Mouse (Mus musculus): ENCODE measurements around the gene Acot7.
"Not testable (repeated sequence)": the region's sequence is repeated elsewhere in the genome, so short reads cannot be mapped to it uniquely, and the experiment has no call there.

Acot7 gene

DNA sequence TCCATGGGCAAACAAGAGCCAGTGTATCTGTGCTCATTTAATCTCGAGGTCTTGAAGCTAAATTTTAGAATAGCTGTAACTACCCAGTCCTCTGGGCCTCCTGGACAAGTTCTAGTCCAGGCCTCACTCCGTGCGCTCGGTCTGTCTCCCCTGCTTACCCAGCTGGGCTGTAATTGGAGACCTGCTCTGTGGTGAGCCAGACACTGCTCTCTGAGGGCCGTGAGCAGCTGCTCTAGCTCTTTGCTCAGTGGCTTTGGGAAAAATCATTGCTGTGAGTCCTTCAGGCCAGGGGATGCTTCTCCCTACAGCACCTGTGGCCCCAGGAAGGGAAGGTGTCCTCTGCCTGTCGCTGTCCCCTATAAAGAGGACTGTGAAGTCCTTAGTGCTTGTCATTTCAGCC lies 28.3 kb downstream of the Acot7 start:
- DNase-seq (ENCODE audit: low spot score in 2 of 2), result no peak

DNA sequence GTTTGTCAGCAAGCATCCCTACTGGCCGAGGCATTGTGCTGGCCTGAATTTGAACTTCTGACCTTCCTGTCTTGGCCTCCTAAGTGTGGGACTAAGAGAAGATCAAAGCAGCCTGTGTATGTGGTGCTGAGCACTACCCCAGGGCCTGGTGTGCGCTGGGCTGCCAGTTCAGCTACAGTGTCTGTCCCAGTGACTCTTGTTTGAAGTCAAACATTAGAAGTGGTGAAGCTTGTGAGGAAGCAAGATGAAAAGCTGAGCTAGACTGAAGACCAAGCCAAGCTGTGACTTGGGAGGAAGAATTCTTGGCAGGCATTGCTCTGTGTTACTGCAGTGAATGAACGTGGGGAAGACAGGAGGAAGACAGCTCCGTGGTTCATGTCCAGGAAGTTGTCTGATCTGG lies 31.7 kb downstream of the Acot7 start:
- DNase-seq (ENCODE audit: low spot score in 2 of 2), result no peak

DNA sequence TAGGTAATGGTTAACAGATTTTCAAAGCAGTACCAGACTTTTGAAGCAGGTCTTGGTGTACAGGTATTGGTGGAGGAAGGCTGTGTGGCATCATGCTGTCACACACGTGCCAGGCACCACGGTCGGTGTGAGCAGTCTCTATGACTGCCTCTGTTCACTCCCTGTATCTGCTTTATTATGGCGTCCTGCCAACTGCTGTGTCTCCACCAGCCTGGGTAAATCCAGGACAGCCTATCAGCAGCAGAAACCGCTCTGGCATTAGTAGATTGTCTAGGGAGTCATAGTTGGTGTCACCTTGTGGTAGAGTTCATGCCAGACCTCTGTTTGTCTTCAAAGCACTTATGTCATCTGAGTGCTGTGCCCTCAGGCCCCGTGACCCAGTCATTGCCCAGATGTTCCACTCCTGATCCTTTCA lies 34.2 kb downstream of the Acot7 start:
- no peak for DNase-seq (ENCODE audit: low spot score in 2 of 2)

DNA sequence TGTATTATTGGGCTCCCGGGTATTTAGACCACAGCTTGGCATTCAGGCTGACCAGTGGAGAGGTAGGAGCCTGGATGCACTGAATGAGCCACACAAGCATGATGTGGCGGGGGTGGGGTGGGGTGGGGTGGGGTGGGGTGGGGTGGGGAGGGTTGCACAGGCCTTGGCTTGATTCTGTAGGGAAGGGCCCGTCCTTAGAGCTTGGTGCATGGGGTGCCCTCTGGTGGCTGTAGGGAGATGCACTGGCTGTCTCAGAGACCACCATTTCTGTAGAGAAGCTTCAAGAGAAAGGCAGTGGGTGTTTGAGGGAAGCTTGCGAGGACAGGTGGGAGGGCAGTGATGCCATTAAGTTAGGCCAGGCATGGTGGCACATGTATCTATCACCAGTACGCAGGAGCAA lies 34.6 kb downstream of the Acot7 start:
- DNase-seq (ENCODE audit: low spot score in 2 of 2), result peak in 1 of 2 experiments; percentile 63

DNA sequence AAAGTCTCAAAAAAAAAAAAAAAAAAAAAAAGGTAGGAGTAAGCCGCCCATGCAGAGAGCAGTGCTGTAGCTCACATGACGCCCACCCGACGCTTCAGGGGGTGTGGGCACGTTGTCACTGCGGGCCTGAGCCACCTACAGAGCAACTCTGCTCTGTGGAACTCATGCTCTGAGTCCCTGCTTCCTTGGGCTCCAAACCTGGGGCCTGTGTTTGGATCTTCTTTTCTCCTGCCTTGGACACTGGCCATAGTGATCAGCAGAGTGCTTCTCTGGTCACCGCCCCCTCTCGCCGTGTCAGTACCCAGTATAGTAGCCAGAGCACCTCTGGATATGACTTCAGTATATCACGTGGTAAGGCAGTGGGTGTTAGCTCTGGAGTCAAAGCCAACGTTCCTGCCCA lies 35.0 kb downstream of the Acot7 start:
- DNase-seq (ENCODE audit: low spot score in 2 of 2), result no peak

DNA sequence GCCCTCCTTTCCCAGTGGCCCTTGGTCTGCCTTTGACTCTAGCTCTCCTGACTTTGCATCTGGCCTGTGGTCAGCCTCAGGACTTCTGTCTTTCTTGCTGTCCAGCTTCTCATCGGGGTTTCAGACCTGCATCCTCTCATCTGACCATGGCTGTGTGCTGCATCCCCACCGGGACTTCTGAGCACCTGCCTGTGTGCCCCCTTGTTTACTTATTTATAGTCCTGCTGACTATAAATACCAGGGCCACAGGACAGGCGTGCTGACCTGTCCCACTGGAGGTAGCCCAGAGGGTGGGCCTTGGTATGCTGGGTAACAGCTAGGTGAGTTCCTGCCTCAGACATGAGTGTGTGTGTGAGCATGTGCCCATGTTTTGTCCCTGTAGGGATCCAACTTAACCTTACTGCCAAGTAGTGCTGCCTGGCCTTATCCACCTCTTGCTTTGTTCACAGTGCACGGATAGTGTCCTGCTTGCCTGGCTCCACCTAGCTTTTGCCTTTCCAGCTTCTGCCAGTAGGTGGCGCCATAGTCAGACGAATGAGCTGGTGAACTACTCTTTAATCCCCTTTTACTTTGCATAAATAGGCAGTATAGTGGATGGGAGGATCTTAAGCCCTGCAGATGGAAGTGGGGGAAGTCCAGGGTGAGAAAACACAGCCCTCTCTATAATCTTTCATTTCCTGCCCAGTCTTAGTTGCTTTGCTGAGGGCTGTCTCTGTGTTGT lies 36.0 kb downstream of the Acot7 start:
- DNase-seq (ENCODE audit: low spot score in 2 of 2), result peak; percentile 96 to 98

DNA sequence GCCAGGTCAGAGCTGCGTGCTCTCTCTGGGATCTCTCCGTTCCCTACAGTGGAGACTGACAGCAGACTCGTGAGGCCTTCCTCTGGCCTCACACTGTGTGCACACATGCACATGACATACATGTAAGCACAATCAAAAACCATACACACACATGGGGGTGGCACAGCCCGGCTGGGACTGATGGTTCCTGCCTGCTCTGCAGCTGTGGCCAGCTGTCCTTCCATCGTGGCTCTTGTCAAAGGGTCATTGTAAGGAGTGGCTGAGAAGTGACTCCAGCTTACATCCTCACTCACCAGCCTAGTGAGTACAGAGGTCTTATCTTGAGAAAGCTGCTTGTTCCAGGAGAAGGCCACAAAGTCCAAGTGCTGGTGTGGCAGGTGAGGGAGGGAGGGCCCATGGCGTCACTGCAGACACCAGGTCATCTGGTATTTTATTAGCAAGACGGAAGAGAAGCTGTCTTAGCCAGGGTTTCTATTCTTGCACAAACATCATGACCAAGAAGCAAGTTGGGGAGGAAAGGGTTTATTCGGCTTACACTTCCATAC lies 37.0 kb downstream of the Acot7 start:
- DNase-seq (ENCODE audit: low spot score in 2 of 2), result no peak

DNA sequence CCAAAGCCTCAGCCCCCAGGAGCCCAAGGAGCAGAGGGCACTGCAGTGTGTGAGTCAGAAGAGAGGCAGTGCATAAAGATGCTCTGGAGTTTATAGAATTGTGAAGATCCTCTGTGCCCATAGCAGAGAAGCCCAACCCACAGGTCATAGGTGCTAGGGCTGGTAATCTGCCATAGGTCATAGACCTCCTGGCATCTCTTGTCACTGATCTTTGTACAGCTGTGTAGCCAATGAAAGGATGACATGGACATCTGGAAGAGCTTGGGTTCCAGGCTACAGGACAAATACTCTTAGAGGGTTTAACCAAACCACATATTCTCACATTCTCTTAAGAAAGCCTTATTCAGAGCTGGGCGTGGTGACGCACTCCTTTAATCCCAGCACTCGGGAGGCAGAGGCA lies 41.7 kb downstream of the Acot7 start:
- DNase-seq (ENCODE audit: low spot score in 2 of 2), result no peak

DNA sequence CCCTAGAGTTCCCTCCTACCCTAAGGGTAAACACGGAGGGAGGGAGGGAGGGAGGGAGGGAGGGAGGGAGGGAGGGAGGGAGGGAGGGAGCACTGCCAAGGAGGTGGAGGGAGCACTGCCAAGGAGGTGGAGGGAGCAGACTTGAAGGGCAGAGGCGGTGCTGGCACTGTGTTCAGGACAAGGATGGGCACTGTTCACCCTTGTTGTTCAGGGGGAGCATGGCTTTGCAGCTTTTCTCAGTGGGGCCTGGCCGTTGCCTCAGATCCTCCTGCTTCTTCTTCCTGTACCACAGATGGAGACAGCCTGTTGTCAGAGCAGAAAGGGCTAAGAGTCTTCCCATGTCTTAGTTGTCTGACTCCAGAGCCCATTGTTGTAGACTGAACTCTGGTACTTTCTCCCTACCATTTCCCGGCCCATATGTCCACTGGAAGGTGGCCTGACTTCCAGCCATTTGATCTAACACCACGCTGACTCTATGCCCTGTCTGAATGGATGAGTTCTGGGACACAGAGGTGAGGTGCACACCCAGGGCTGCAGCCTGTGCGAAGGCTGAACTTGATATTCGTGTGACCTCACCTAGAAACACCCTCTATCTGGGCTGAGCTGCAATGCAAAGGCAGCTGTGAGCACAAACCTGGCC lies 43.0 kb downstream of the Acot7 start:
- DNase-seq (ENCODE audit: low spot score in 2 of 2), result no peak

DNA sequence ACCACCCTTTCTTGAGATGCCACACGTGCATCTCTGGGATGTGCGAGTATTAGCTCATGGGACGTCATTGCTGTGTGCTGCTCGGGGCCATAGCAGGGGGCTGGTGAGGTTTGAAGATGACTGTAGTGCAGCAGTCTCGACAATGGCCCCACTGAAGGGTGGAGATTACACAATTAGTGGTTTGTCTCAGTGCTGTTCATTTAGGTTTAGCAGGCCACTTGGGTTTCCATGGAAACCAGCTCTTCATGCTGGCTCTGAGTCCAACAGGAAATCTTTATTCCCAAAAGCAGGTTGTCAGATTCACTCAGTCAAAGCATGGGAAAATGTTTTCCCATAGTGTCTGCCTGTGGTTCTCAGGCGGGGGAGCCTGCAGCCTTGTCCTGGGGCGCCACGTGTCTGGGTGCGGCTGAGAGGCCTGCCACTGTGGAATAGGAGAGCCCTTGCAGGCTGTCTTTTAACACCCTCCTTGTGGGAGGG lies 43.5 kb downstream of the Acot7 start:
- DNase-seq (ENCODE audit: low spot score in 2 of 2), result no peak

DNA sequence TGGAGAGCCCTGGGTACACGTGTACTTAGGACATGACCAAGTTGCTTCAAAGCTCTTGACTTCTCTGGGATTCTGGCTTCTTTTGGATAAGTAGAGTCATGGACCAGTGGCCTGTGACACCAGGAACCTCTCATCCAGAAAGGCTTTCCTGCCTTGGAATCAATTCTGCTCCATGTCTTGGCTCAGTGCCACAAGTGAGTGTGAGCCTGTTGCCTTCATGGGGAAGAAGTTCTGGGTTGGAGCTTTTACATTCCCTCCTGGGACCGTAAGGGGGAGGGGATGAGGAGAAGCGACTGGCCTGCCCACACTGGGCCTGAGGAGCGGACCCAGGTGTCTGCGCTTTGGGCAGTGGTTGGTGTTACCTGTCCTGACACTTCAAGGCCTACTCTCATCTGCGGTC lies 44.2 kb downstream of the Acot7 start:
- DNase-seq (ENCODE audit: low spot score in 2 of 2), result no peak

DNA sequence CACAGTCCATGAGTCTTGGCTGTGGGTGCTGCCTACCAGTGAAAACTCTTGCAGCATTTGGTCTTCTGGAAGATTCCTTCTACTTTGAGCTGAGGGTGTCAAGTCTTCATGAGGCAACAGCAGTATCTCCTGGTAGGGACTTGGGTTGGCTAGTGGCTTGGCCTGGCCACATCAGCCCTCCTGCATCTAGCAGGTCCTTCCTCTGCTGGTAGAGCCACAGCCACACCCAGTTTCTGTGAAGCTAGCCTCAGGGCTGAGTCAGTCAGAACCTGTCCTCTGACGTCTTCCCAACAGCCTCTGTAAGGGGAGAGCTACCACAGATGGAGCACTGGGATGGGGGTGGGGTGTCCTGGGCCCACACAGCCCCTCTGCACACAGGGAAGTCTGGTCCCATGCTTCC lies 44.6 kb downstream of the Acot7 start:
- no peak for DNase-seq (ENCODE audit: low spot score in 2 of 2)

DNA sequence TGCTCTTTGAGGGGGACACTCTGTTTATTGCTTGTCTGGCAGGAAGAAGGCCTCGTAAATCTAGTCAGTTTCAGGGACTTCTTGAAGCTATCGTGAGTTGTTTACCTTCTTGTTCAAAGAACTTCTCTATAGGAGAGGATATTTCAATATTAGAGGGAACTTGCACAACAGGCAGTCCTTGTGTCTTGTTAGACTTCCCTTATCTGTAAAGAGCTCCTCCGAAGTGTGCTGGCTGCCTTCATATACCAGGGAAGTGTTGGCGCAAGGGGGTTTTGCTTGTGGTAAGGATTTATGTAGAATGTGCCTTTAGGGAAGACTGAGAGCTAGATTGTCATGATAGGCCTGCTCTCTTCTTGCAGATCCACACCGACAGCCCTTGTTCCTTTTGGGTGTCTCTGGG lies 46.2 kb downstream of the Acot7 start:
- DNase-seq (ENCODE audit: low spot score in 2 of 2), result no peak

DNA sequence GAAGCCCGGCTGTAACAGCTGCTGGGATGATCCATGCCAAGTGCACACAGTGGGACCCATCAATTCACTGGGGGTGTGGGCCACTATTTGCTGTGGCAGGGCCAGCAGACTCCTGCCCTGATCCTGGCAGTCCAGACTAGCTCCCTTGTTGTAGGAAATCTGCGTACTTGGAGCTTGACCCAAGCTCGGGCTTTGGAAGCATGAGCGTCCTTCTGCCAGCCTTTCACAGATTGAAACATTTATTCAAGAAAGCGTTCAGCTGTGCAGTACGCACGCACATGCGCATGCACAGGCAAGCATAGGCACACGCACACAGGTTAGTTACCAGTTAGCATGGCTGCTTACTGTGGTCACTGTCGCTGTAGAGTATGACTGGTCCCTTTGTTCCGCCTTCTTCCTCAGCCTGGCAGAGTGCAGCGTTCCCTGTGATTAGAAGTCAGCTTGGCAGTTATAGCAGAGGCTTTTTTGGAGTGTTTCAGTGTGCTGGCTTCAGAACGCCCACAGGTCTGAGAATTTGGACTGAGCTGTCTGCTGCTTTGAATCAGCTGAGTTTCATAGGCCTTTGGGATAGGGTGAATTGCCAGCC lies 49.1 kb downstream of the Acot7 start:
- DNase-seq (ENCODE audit: low spot score in 2 of 2), result peak in 1 of 2 experiments; percentile 49

DNA sequence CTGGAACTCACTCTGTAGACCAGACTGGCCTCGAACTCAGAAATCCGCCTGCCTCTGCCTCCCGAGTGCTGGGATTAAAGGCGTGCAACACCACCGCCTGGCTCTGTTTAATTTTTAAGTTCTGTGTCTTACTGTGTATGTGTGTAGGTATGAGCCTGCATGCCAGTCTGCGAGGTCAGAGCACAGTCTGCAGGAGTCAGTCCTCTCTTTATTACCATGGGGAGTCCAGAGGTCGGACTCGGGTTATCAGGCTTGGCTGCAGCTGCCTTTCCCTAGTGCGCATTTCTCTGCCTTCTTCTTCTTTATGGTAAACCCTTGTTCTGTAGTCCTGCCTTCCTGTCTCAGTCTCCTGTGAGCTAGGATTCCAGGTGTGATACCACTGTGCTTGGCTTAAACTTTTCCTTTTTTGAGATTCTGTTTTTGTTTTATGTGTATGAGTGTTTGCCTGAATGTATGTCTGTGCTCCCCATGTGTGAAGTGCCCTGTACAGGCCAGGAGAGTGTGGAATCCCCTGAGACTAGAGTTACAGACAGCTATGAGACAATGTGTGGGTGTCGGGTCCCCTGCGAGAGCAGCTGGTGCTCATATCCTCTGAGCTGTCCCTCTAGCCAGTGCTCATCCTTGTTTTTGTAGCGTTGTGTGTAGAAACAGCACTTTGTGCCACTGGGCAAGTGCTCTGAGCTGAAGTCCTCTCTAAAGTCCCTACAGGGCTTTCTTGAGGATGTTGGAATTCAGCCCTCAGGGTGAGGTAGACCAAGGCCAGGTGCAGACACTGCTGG lies 50.0 kb downstream of the Acot7 start:
- no peak for DNase-seq (ENCODE audit: low spot score in 2 of 2)

DNA sequence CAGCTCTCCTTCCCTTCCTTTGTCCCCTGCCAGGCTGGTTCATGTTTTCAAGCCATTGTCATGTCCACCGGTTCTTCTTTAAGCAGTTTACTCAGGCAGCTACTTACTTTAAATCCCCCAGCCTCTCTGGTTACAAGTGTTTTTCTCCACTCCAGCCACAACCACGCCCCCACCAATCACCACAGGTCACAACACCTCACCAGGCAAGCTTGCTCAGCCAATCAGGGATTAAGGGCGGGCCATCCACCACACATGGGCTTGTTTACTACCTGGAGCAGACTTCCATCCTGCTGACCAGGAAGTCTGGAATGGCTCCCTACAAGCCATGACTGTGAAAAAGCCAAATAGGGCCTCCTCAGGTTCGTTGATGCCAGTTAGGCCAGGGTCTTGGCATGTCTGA lies 52.4 kb downstream of the Acot7 start:
- not testable (repeated sequence) for DNase-seq (ENCODE audit: low spot score in 2 of 2)

DNA sequence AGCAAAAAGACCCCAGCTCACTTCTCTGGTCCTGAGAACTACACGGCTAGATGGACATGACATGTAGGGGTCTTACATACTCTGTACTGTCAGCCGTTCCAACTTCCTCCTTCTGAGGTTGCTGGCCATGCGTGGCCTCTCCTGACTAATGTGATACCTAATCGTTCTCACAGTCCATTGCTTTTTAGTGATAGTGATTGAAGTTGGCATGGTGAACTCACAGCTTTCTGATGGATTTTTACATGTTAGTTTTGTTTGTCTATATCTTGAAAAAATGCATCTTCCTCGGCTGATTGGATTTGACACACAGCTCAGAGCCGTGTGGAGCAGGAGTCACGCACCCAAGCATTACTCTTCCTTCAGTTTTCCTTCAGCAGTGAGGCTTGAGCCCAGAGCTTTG lies 53.4 kb downstream of the Acot7 start:
- no peak for DNase-seq (ENCODE audit: low spot score in 2 of 2)

DNA sequence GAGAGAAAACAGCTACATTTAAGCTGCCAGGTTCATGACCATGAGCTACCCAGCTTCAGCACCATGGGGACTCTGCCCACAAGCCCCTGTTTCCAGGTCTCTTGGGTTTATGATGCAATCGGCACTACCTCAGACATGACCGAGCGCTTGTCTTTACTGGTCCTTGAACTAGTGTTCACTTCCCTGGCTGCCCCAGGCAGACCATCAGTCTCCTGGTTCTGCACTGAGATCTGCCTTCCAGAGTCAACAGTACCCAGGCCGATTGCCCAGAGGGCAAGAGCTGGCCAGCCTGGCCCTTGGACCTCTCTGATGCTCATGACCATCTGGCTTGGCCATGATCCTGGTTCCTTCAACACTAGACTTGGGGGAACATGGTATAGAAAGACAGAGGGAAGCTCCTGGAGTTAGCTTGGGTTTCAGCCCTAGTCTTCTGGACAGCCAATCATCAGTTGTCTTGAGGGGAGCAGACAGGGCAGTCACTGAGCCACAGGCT lies 54.5 kb downstream of the Acot7 start:
- no peak for DNase-seq (ENCODE audit: low spot score in 2 of 2)

DNA sequence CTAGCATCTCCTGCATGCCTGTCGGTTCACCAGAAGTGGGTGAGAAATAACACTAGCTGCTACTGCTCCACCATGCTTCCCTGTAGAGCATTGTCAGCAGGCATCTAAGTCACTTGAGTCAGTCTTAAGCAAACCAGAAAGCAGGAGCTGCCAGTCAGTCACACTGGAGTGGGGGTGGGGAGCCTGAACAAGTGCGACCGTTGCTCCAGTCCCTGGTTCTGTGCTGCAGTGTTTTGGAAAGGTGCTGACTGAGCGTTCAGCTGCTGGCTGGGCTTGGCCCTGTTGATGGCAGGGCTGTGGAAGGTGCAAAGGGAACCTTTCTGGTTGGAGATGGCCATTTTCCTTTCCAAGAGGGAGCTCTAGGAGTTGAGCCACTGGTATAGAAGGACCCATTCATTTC lies 62.0 kb downstream of the Acot7 start:
- DNase-seq (ENCODE audit: low spot score in 2 of 2), result no peak

DNA sequence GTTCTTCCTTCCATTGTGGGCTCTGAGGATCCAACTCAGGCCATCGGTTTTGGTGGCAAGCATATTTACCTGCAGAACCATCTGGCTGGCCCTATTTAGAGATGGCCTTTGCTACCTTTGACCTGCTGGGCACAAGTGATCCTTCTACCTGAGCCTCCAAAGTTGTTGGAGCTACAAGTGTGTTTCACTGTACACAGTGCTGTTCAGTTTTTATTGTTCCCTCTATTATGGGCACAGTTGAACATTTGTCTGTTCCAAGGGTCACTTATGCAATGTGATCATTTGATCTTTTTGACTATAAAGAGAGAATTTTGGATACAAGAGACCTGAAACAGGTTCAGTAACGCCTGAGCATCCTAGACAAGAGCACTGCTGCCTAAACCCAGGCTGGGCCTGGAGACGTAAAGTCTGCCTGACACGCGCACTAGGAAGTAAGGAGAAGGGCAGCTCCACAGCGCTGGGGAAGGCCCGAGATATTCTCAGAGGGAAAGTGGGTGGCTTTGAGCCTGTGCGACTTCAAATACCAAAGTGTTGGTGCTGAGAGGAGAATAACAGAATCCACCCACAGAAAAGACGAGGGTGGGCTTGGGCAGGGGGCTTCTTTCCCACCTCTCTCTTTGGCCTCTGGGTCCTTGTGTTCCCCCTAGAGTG lies 65.4 kb downstream of the Acot7 start:
- DNase-seq (ENCODE audit: low spot score in 2 of 2), result no peak

DNA sequence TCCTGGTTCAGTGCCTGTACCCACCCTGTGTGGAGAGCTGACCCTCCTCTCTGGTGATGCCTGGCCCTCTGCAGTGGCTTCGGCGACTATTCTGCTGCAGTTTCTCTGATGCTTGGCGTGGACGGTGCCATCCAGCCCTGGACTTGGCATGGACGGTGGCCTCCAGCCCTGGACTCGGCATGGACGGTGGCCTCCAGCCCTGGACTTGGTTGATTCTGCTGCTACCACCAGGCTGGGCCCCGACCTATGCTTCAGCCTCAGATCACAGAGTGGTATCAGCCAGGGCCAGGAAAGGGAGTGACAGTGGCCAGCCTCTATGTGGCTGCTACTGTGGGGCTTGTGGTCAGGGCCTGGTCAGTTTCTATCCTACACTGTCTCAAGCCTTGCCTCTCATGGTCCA lies 66.0 kb downstream of the Acot7 start:
- DNase-seq (ENCODE audit: low spot score in 2 of 2), result no peak

All from cerebellum, postnatal 4 days (tissue).